Mouse (Mus musculus) layer of hippocampus, adult 11-12 months (tissue): ENCODE results near the gene BC107364.
"Not testable (repeated sequence)": the region's sequence is repeated elsewhere in the genome, so short reads cannot be mapped to it uniquely, and the experiment has no call there.

Experiments used
- DNase-seq: peaks from one replicate; pipeline ENCODE4 v3.0.0; 2022; ENCODE audit warnings: low spot score

The BC107364 gene

GRCm38 (mm10) chr3:96451181-96451737 is 847 bp downstream of the BC107364 start:
- DNase-seq = not testable (repeated sequence)

DNA sequence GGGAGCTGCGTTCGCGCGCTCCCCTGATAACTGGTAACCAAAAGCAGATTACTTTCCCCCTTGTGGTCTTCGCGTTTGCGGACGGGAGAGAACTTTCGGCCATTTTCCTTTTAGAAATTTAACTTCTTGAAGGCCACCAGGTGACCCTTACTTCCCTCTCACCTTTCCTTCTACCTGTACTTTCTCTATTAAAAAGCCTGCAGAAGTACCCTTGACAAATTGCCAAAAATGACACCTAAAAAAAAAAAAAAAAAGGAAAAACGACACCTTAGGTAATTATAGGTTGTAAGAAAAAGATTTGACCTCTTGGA is 1.6 kb downstream of the BC107364 start:
- DNase-seq = not testable (repeated sequence)

- DNase-seq = not testable (repeated sequence)
These were observed 2.1 kb downstream of the BC107364 start for GRCm38 (mm10) chr3:96449762-96450585.

DNA sequence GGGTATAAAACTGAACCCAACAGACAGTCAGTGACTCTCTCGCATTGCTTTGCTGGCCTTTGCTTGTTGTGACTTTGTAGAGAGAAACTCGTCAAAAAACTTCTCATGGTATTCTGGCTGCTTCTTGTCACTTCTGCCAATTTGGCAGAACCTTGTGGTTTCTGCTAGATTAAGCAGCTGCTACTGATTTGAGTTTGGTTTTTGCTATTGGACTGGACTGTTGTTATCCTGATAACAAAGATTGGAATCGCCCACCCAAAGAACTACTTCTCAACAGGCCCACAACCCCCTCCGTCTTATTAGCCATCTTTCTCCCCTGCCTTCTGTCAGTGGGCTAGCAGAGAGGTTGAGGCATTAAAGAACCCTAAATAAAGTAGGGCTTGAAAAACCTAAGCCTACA is 6.7 kb downstream of the BC107364 start:
- DNase-seq = no peak

- DNase-seq = peak; percentile 81
These were observed 11.5 kb downstream of the BC107364 start for GRCm38 (mm10) chr3:96440578-96440977.

DNA sequence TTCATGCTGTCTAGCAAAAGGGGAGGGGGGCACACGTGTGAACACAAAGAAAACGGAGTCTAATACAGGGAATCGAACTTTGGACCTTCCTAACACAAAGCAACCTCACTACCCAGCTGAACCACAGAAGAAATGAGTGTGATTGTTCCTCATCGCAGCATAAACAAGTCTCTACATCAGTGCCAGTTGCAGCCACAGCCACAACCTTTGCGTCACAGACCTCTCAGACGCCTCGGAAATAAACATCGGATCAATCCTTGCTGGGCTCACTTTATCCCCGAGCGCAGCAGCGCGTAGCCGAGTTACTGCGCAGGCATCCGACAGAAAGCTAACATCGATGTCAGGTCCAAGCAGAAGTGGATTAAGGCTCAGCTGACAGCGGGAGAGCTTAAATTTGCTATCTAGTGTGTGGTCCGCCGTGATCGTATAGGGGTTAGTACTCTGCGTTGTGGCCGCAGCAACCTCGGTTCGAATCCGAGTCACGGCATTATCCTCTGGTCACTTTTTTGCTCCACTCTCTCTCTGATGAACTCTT is 16.5 kb downstream of the BC107364 start:
- peak; percentile 17 for DNase-seq

DNA sequence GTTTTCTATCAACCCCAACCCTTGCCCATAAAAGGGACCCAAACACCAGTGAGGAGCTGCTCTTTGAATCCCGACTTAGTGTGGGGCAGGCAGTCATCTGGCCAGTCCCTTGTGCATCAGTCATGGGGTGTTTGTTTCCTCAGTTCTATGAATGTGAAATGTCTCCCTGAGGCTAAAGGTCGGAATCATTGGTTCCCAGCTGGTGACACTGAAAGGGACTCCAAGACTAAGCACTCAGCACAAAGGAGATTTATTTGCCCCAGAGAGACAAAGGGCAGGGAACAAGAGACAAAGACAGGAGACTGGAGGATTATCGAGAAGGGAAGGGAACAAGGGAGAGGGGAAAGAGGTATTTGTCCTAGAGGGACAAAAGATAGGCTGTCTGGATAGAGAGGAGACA is 19.9 kb downstream of the BC107364 start:
- no peak for DNase-seq

DNA sequence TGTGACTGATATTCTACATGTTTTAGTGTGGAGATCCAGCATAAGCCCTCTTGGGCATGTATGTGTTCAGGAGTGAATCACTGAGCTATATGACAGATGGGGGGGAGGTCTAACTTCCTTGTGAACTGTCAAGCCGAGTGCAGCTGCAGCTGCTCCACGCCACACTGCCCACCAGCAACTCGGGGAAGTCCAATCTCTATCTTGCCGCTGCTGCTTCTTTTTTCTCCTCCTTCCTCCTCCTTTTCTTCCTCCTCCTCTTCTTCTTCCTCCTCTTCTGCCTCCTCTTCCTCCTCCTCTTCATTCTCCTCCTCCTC is 22.3 kb downstream of the BC107364 start:
- DNase-seq = no peak

DNA sequence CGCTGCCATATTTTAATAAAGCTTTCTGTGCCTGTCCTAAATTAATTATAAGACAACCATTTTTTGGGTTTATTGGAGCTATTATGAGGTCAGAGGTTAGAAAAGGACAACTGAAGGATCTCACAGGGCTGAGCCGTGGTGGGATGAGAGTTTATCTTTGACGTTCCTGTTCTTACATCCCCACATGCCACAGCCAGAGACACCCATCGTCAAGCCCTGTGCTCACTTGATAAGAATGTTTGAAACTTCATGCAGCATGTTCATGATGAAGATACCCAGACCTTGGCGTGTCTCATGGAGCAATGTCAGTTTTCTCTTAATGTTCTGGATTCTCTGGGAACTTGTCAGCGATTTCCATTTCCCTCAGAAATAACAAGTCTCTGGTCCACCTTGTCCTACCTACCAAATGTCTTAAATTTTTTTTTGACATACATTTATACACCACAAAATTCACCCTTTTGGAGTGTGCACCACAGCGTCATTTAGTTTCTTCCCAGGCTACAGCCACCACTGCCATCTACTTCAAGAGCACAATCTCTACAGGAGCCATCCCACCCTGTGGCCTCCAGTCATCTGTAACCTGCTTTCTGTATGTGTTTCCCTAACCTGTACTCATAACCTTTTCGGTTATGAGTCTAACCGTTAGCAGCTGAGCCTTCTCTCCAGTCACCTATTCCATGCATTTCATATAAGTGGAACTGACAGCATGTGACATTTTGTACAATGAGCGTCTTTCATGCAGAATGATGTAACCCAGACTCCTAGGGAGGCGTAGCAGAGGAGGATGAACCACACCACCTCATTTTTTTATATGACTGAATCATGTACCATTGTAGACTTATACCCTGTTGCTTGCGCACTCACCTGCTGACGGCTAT is 22.9 kb downstream of the BC107364 start:
- DNase-seq = no peak

DNA sequence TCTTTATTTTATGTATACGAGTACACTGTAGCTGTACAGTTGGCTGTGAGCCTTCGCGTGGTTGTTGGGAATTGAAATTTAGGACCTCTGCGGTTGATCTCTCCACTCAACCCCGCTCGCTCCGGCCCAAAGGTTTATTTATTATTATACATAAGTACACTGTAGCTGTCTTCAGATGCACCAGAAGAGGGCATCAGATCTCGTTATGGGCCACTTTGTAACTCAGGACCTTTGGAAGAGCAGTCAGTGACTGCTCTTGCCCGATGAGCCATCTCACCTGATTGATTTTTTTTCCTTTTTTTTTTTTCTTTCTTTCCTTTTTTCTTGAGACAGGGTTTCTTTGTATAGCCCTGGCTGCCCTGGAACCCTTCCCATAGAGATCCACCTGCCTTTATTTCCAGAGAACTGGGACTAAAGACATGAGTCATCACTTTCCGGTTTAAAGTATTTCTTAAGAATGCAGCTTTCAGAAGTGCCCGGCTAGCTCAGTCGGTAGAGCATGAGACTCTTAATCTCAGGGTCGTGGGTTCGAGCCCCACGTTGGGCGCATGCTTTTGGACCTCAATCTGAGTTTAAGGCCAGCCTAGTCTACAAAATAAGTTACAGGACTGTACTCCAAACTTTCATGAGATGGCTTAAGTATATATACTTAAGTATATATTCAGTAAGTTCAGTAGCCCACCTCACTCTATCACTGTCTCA is 24.2 kb downstream of the BC107364 start:
- DNase-seq = no peak

GRCm38 (mm10) chr3:96427311-96427710 is 24.8 kb downstream of the BC107364 start:
- DNase-seq = no peak

DNA sequence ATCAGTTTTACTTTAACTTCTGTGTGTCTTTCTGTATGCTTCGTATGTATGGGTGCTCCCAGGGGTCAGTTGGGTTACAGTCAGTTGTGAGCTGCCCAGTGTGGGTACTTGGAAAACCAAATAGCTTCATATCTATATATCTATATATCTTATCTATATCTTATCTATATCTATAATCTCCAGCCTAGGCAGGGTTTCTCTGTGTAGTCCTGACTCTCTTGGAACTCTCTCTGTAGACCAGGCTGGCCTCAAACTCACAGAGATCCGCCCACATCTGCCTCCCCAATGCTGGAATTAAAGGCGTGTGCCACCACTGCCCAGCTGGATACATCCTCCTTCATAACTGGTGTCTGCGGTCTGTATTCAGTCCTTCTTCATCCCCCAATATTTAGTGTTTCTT is 25.8 kb downstream of the BC107364 start:
- DNase-seq = no peak

DNA sequence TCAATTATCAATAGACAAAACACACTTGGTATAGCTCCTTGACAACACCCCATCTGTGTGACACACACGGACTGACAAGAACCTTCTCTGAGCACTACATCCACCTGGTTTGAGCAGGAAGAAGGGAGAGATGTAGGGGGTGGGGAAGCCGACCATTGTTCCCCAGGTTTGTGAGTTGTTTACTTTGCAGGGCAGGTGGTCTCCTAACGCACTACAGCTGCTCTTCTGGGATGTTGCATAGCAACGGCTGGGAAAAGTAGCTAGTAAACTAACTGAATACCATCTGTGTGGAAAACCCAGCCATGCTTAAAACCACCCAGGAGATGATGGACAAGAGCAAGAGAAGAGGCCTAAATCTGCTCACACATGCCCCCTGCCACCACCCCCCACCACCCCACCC is 27.7 kb downstream of the BC107364 start:
- not testable (repeated sequence) for DNase-seq

- no peak for DNase-seq
These were observed 28.2 kb downstream of the BC107364 start for GRCm38 (mm10) chr3:96423889-96424288.

GRCm38 (mm10) chr3:96420796-96421195 is 31.3 kb downstream of the BC107364 start:
- no peak for DNase-seq

DNA sequence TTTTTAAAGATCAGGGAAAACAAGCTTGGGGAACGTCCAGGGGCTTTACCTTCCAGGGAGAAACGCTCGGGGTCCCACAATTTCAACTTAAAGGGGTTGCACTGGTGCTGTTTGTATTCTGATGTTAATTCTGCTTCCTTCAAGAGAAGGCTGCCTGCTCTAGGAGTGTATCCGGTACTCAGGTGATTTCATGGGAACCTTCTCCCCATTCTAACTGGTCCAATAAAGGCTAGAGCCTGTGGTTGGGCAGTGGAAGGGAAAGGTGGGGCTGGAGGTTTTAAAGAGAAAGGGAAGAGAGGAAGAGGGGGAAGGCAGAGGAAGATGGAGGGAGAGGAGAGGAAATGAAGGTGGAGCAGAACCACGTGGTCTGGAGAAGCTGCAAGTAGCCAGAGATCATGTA is 33.2 kb downstream of the BC107364 start:
- not testable (repeated sequence) for DNase-seq

DNA sequence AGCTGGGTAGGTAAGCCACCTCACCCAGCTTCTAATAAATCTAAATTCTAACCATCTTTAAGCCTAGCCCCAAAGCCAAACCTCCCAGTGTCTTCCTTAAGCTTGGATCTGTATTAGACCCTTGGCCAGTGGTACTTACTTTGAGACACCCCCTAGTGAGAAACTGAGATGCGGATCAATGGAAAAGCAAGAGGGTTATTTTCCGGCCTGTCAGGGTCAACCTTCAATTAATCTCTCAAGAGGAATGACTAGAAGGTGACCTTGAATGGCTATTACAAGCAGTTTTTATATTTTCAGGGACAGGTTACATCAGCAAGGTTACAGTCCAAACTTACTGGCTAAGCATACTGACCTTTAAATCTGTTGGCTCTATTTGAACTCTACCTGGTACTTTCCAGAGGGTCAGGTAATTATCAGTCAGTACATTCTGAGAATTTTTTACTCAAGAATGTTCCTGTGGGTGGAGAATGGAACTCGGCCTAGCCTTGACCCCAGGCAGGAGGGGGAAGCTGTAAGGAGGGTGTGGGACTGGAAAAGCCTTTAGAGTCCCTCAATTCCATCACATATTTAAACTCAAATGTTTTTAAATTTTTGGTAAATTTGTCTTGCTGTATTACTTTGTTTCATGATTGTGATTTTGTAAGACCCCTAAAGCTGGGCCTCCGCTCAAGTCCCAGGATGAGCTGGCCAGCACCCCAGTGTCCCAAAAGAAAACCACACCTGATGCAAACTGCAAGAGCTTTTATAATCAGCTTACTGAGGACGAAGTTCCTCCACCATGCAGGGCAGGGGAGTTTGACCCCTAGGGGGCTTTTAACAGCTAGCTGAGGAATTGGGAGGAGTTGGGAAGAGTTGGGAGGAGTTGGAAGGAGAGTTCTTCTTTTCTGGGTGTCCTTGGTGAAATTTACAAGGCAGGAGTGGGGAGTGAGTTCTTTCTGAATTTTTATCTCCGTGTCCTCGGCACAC is 34.0 kb downstream of the BC107364 start:
- DNase-seq = no peak

DNA sequence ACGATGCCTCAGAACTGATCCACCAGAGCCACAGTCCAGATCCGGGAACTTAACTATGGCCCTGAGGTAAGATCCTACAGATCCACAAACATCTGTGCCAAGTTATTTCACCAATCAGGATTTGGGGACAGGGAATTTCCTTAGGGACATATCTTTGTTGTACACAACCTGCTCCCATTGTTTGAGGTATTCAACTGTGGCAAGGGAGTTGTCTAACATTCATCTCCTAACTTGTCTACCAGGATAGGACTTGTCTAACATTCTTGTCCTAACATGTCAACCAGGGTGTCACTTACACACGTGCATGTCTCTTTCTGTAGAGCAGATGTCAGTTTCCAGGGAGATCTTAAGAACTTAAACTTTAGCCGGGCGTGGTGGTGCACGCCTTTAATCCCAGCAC is 35.5 kb downstream of the BC107364 start:
- no peak for DNase-seq

- no peak for DNase-seq
These were observed 36.0 kb downstream of the BC107364 start for GRCm38 (mm10) chr3:96416056-96416455.

GRCm38 (mm10) chr3:96414951-96415327 is 37.2 kb downstream of the BC107364 start:
- no peak for DNase-seq
